In genomic region chr12:69474916-69475661, GRCm38 (mm10) we compare ENCODE assay signal across 7 mouse cellular contexts.
A peak's percentile ranks its signal among the peaks of the same experiment; 100 is the strongest.
DNase-seq lines count a peak whose midpoint lies in the region; TF ChIP-seq lines count a peak whose summit lies in the region.

No protein-coding gene starts in this region.

- 43% methylated on average over 17 of the region's 17 CpGs for WGBS in lung, adult 2 months

- H3K4me3 ChIP-seq in lung, adult 2 months (replicated peaks; ENCODE audit: extremely low read depth, low read depth, low read length): peak overlapping the region; percentile 27

- DNase-seq in retina, postnatal 1 day: peak; percentile 35
- DNase-seq in retina, embryonic 14.5 days (ENCODE audit: low spot score): no peak
- DNase-seq in cerebellum, adult 18-20 months: peak; percentile 59 to 71
- DNase-seq in gastrocnemius, postnatal 14 days: peak; percentile 63
- no peak for DNase-seq in lung, adult 2 months
- DNase-seq in spleen, postnatal 4 days (ENCODE audit: low spot score in 2 of 2): peak; percentile 60 to 77
- DNase-seq in layer of hippocampus, postnatal 14 days (ENCODE audit: low spot score in 2 of 2): no peak

- no peak for TF ChIP-seq CTCF in lung, adult 2 months (IDR thresholded peaks at IDR 0.05; ENCODE audit: insufficient read depth, low read length)

- intact Hi-C loops in gastrocnemius, postnatal 14 days (cut with DNase I; ENCODE audit: low total_unique reads): no loop called here

- peaks cover 5% of the 10 kb centered on the region; the same call in 1 of the 2 replicates for H3K4me1 ChIP-seq in lung, adult 2 months (ENCODE audit: control insufficient read depth, insufficient read depth, low read length)

- TF ChIP-seq POLR2A in lung, adult 2 months (IDR thresholded peaks at IDR 0.05; ENCODE audit: borderline replicate concordance, extremely low read depth, low read depth, low read length): peak; percentile 54; the same call in 1 of the 2 replicates

Comparison
In these comparisons a context has a peak if more than half of its experiments do, and no peak if none do; other contexts are left out.
1. DNase-seq: peak in retina, postnatal 1 day (single experiment), cerebellum, adult 18-20 months (2 of 2), gastrocnemius, postnatal 14 days (single experiment) and spleen, postnatal 4 days (2 of 2); none in retina, embryonic 14.5 days (single experiment), lung, adult 2 months (single experiment) and layer of hippocampus, postnatal 14 days (0 of 2).